Mouse (Mus musculus) midbrain, embryonic 12.5 days (tissue): ENCODE results near the gene Fancf. TPM values are rescaled to one million over a fixed set of nuclear protein-coding genes. Genes with fewer than 3 reads are reported as not detected.

Experiments
- ATAC-seq: fragments of 200-750 bp; cut with Nextera tagmentation; 2 replicates; pipeline ENCODE4 v1.8.0; 2017; ENCODE audit warnings: low read depth, moderate TSS enrichment, moderate library complexity; ENCODE audit not compliant: low FRiP score
- H3K27ac ChIP-seq: fragments of 300-500 bp; sonication (generic); replicated peaks from 2 replicates; pipeline ENCODE4 v1.5.1; 2016; ENCODE audit warnings: mild to moderate bottlenecking
- H3K27me3 ChIP-seq: fragments of 300-500 bp; sonication (generic); 2 replicates; pipeline ENCODE4 v1.6.1; 2016; ENCODE audit warnings: mild to moderate bottlenecking
- H3K36me3 ChIP-seq: fragments of 300-500 bp; sonication (generic); 2 replicates; pipeline ENCODE4 v1.6.1; 2016
- H3K4me1 ChIP-seq: fragments of 300-500 bp; sonication (generic); 2 replicates; pipeline ENCODE4 v1.6.1; 2016
- H3K4me2 ChIP-seq: fragments of 300-500 bp; sonication (generic); replicated peaks from 2 replicates; pipeline ENCODE4 v1.6.1; 2016; ENCODE audit warnings: mild to moderate bottlenecking, moderate library complexity
- H3K4me3 ChIP-seq: fragments of 300-500 bp; sonication (generic); 2 replicates; pipeline ENCODE4 v1.5.1; 2016; ENCODE audit warnings: mild to moderate bottlenecking
- H3K9ac ChIP-seq: fragments of 300-500 bp; sonication (generic); replicated peaks from 2 replicates; pipeline ENCODE4 v1.6.1; 2016; ENCODE audit warnings: mild to moderate bottlenecking, moderate library complexity
- H3K9me3 ChIP-seq: fragments of 300-500 bp; sonication (generic); 2 replicates; pipeline ENCODE4 v1.6.1; 2016; ENCODE audit warnings: mild to moderate bottlenecking
- WGBS: fragments of 180-500 bp; shearing (Covaris S2); methylation state at CpG from one replicate; pipeline ENCODE4 v1.1.7; 2016; 5-methylcytosine and 5-hydroxymethylcytosine counted together
- polyA plus RNA-seq: library from polyadenylated mRNA; unstranded; fragments of >200 nt; fragmentation: Nextera tagmentation; extraction: Ambion mirVana; gene quantifications from 2 replicates; pipeline ENCODE4 v1.2.1, GENCODE M21; 2016

The Fancf gene
- polyA plus RNA-seq, 1 experiment from 2014 or later, result 14.9 TPM

DNA sequence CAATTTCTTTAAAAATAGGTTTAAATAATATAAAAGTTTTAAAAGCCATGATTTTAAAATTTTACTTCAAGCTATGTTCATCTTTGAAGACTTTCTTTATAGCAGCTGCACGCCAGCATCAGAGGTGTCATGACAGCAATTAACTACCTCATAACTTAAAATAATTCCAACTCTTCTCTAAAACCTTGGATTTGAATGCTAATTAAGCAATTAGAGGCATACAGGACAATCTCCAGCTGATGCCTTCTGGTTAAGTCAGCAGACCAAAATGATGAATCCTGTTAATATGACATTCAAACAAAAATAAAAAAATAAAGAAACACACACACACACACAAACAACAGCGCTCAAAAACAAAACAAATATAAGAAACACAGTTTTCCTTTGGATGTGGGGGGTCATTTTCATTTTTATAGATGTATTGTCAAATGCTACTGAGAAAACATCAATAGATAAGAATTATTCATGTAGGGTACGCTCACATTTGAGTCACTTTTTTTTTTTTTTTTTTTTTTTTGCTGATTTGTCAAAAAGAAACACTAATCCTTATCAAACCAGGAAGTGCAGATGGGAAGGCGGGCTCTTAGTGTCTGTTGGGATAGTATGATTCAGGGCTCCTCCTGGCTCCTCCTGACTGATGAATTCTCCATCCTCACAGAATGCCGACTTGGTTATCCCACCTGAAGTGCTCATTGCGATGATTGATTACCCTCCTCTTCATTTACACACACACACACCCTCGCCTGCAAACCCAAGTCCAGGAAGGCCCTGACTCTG lies 38.3 kb downstream of the Fancf start:
- no peak overlapping the region for H3K4me2 ChIP-seq
- peak; percentile 81 for ATAC-seq
- no peak overlapping the region for H3K9ac ChIP-seq
- no peaks in the 10 kb centered on the region for H3K27me3 ChIP-seq
- H3K4me1 ChIP-seq, result no peaks in the 10 kb centered on the region
- WGBS, result 59% methylated on average over 7 of the region's 7 CpGs
- H3K27ac ChIP-seq, result peak overlapping the region; percentile 71
- H3K36me3 ChIP-seq, result no peaks in the 10 kb centered on the region
- H3K4me3 ChIP-seq, result no peak overlapping the region
- H3K9me3 ChIP-seq, result no peaks in the 10 kb centered on the region

DNA sequence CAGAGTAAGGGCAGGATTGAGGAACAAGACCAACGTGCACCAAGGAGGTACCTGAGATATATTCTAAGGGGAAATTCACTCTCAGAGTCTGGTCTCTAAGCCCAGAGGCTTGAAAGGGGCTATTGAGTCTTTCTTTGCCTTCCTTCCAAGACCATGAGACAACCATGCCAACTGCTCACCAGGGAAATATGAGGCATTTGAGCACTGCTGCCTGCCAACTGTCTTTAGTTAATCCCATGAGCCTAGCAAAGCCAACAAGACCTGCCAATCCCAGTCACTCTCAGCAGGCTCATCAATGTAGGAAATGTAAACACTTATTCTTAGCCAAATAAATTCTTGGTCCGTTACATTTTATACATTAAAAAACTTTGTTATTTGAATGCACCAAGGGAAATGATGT lies 40.6 kb downstream of the Fancf start:
- no peak for ATAC-seq
- WGBS, result 77% methylated on average over 2 of the region's 2 CpGs
- Histone ChIP-seq H3K27ac (no peak overlapping the region), H3K36me3 (no peaks in the 10 kb centered on the region), H3K4me2 (no peak overlapping the region), H3K9ac (no peak overlapping the region), H3K27me3 (no peaks in the 10 kb centered on the region), H3K4me1 (no peaks in the 10 kb centered on the region), H3K4me3 (no peak overlapping the region), H3K9me3 (no peaks in the 10 kb centered on the region)

DNA sequence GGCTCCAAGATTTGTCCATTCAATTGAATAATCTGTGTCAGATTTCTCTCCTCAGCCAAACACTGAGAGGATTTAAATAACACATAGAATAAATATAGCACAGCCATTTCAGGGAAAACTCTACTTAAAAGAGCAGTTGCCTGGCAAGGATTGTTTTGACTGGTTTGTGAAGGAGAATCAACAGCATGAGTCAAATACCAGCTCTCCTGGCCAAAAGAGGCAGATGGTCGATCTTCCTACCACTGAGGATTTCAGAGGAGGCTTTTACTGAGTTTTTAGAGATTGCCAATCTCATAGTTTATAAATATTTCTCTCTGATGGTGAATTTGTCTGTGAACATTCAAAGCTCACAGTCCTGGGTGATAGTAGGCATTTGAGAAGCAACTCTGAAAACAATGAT lies 42.2 kb downstream of the Fancf start:
- no peaks in the 10 kb centered on the region for H3K9me3 ChIP-seq
- WGBS, result 83% methylated on average over 1 of the region's 1 CpGs
- no peak overlapping the region for H3K27ac ChIP-seq
- no peak overlapping the region for H3K9ac ChIP-seq
- no peaks in the 10 kb centered on the region for H3K36me3 ChIP-seq
- no peaks in the 10 kb centered on the region for H3K4me1 ChIP-seq
- no peak overlapping the region for H3K4me2 ChIP-seq
- no peak overlapping the region for H3K4me3 ChIP-seq
- ATAC-seq, result no peak
- H3K27me3 ChIP-seq, result no peaks in the 10 kb centered on the region

DNA sequence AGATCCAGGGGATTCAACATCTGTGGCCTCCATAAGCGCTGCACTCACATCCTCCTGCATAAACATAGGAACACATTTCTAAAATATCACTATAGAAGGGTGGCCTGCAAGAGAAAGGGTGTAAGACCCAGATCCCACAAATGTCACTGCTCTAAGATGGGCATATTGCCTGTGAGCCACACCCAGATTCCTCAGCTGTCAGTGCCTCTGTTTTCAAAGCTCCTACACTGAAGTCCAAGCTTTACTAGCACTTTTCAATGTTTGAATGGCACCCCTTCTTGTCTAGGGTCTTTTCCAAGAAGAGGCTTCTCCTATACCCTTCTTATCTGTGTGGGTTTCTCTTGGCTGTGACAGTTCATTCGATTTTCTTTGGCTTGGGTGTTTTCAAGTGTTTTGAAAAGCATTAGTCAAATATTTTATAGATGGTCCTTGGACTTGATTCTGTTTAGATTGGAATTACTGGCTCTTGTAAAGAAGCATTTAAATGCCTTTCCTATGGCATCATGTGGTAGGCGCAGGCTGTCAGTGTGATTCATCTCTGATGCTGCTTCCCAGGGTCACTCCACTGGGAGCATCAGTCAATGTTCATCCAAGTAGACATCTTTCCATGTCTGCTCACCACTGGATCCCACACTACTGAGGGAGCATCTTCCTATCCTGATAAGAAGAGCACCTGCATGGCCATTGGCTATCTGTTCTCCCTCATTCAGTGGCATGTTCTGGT lies 43.7 kb downstream of the Fancf start:
- H3K27me3 ChIP-seq, result no peaks in the 10 kb centered on the region
- no peak overlapping the region for H3K27ac ChIP-seq
- H3K4me2 ChIP-seq, result no peak overlapping the region
- no peak overlapping the region for H3K4me3 ChIP-seq
- no peak for ATAC-seq
- no peaks in the 10 kb centered on the region for H3K9me3 ChIP-seq
- no peak overlapping the region for H3K9ac ChIP-seq
- 79% methylated on average over 3 of the region's 3 CpGs for WGBS
- H3K4me1 ChIP-seq, result no peaks in the 10 kb centered on the region
- H3K36me3 ChIP-seq, result no peaks in the 10 kb centered on the region

DNA sequence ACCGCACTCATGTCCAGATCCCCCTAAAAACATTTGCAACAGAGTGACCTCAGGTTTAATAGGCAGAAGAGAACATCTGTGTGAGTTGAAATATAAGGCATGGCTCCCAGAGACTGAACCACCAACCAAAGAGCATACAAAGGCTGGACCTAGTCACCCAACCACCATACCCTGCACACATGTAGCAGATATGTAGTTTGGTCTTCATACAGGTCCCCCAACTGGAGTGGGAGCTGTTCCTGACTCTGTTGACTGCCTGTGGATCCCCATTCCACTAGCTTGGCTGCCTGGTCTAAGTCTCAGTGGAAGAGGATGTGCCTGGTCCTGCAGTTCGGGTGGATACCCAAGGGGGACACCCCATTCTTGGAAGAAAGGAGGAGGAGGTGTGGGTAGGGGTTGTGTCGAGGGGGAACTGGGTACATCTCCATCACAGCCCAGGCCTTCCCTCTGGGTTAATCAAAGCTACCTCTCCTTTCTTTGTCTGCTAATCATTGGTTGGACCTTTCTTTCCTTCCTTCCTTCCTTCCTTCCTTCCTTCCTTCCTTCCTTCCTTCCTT lies 45.7 kb downstream of the Fancf start:
- H3K36me3 ChIP-seq, result no peaks in the 10 kb centered on the region
- WGBS, result 66% methylated on average over 3 of the region's 3 CpGs
- no peak overlapping the region for H3K27ac ChIP-seq
- no peak overlapping the region for H3K9ac ChIP-seq
- ATAC-seq, result 0 out of 2 replicates have a peak, but pooled peaks have one; percentile 6
- no peaks in the 10 kb centered on the region for H3K9me3 ChIP-seq
- H3K4me3 ChIP-seq, result no peak overlapping the region
- no peaks in the 10 kb centered on the region for H3K4me1 ChIP-seq
- no peak overlapping the region for H3K4me2 ChIP-seq
- no peaks in the 10 kb centered on the region for H3K27me3 ChIP-seq

DNA sequence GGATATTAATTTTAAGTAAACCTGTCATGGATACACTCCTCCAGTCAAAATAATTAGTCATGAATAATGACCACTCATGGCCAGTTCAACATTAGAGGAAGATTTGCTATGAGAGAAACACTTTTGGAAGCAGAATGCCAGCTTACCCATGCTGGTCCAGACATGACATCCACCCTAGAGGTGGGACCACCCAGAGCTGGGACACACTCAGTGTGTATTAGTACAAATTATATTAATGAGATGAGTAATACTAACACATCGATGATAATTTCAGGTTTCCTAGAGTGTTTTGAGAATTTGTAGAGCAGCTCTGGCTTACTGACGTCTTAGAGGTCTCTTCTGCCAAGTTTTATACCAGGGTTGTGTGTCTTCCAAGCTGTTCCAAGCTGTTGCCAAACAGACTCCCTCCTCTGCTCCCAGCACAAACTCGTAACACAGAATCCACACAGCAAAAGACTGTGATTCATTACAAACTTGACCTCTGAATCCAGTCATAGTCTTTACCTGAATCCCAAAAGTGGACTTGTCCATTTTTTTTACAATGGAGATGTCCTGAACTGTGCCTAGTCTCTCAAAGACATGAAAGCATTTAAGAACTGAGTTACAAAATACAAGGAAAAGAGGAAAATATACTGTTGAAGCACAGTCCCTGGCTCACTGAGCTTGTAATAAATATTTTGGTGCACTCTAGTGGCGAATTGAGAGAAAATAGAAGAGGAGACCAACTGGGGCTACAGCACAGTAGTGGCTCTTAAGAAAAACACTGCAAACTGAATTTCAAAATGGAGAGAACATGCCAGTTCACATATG lies 46.4 kb downstream of the Fancf start:
- H3K27me3 ChIP-seq, result no peaks in the 10 kb centered on the region
- 57% methylated on average over 4 of the region's 4 CpGs for WGBS
- H3K27ac ChIP-seq, result no peak overlapping the region
- no peak overlapping the region for H3K4me2 ChIP-seq
- H3K4me3 ChIP-seq, result no peak overlapping the region
- no peaks in the 10 kb centered on the region for H3K36me3 ChIP-seq
- peak; percentile 73 for ATAC-seq
- H3K4me1 ChIP-seq, result no peaks in the 10 kb centered on the region
- no peak overlapping the region for H3K9ac ChIP-seq
- H3K9me3 ChIP-seq, result no peaks in the 10 kb centered on the region

Other genes with a start within 250 kb of the Fancf start
- 52.6 and 59.0 TPM in 2 replicates for gene Slc17a6, start 240.3 kb downstream of the Fancf start, polyA plus RNA-seq
- 30.9 and 32.7 TPM in 2 replicates for gene Gas2, start 252 bp downstream of the Fancf start, polyA plus RNA-seq
- gene Svip, start 143.8 kb upstream of the Fancf start, polyA plus RNA-seq, result 15.8 and 16.5 TPM in 2 replicates
- not detected in 2 replicates for gene 1700015G11Rik, start 153.5 kb upstream of the Fancf start, polyA plus RNA-seq